Mouse (Mus musculus) forebrain, embryonic 11.5 days (tissue): ENCODE data around the gene Brip1. TPM values are rescaled to one million over a fixed set of nuclear protein-coding genes. Genes with fewer than 3 reads are reported as not detected.

Experiments used
- ATAC-seq: fragments of 200-750 bp; cut with Nextera tagmentation; replicated peaks from 2 replicates; pipeline ENCODE4 v1.8.0; 2017; ENCODE audit warnings: moderate TSS enrichment; ENCODE audit not compliant: low FRiP score
- DNase-seq: peaks from one replicate; pipeline ENCODE4 v3.0.0-alpha.2; 2017; ENCODE audit warnings: low spot score
- H3K27ac ChIP-seq: fragments of 300-500 bp; sonication (generic); 2 replicates; pipeline ENCODE4 v1.5.1; 2014; ENCODE audit warnings: low read depth, low read length
- H3K27me3 ChIP-seq: fragments of 300-500 bp; sonication (generic); 2 replicates; pipeline ENCODE4 v1.6.1; 2014; ENCODE audit warnings: mild to moderate bottlenecking, low read length, mixed read lengths; ENCODE audit not compliant: control insufficient read depth, insufficient read depth
- H3K36me3 ChIP-seq: fragments of 300-500 bp; sonication (generic); 2 replicates; pipeline ENCODE4 v1.6.1; 2014; ENCODE audit warnings: mild to moderate bottlenecking, low read length, moderate library complexity, mixed read lengths; ENCODE audit not compliant: control insufficient read depth, insufficient read depth
- H3K4me1 ChIP-seq: fragments of 300-500 bp; sonication (generic); replicated peaks from 2 replicates; pipeline ENCODE4 v1.6.1; 2014; ENCODE audit warnings: low read length, mixed read lengths; ENCODE audit not compliant: control insufficient read depth, insufficient read depth
- H3K4me2 ChIP-seq: fragments of 300-500 bp; sonication (generic); 2 replicates; pipeline ENCODE4 v1.6.1; 2014; ENCODE audit warnings: low read depth, mild to moderate bottlenecking, low read length, moderate library complexity, mixed read lengths; ENCODE audit not compliant: severe bottlenecking
- H3K4me3 ChIP-seq: fragments of 300-500 bp; sonication (generic); 2 replicates; pipeline ENCODE4 v1.5.1; 2014; ENCODE audit warnings: low read depth, low read length
- H3K9ac ChIP-seq: fragments of 300-500 bp; sonication (generic); 2 replicates; pipeline ENCODE4 v1.6.1; 2014; ENCODE audit warnings: low read length
- H3K9me3 ChIP-seq: fragments of 300-500 bp; sonication (generic); 2 replicates; pipeline ENCODE4 v1.6.1; 2016; ENCODE audit warnings: low read length, mixed read lengths; ENCODE audit not compliant: control insufficient read depth
- WGBS: fragments of 180-500 bp; shearing (Covaris S2); extraction: QIAGEN DNeasy Blood & Tissue Kit; methylation state at CpG from one replicate; pipeline ENCODE4 v1.1.7; 2014; 5-methylcytosine and 5-hydroxymethylcytosine counted together
- polyA plus RNA-seq: library from polyadenylated mRNA; unstranded; fragments of >200 nt; fragmentation: Nextera tagmentation; extraction: Ambion mirVana; gene quantifications from 2 replicates; pipeline ENCODE4 v1.2.1, GENCODE M21; 2014

Brip1 gene
- polyA plus RNA-seq, 1 experiment from 2014 or later = 12.7 TPM

DNA sequence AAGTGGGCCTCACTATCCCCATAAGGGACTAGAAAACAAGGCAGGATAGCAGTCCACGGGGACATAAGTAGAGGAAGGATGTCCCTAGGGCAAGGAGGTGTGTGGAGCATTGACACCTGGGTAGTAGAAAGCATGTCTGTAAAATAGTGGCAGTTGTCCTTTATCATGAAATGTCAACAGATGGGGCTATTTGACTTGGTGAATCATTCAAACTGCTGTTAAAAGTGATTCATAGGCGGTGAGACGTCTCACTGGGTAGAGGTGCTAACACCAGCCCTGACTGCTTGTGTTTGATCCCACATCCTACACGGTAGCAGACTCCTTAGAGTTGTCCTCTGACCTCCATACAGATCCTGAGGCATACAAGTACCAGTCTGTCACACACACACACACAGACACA, 168.1 kb downstream of the Brip1 start:
- Histone ChIP-seq H3K36me3 (no peaks in the 10 kb centered on the region), H3K27me3 (no peaks in the 10 kb centered on the region), H3K4me2 (no peak overlapping the region), H3K9me3 (no peaks in the 10 kb centered on the region), H3K9ac (no peak overlapping the region), H3K4me1 (no peaks in the 10 kb centered on the region), H3K27ac (no peak overlapping the region), H3K4me3 (no peak overlapping the region)
- no peak for ATAC-seq
- 81% methylated on average over 4 of the region's 4 CpGs for WGBS
- DNase-seq = no peak

DNA sequence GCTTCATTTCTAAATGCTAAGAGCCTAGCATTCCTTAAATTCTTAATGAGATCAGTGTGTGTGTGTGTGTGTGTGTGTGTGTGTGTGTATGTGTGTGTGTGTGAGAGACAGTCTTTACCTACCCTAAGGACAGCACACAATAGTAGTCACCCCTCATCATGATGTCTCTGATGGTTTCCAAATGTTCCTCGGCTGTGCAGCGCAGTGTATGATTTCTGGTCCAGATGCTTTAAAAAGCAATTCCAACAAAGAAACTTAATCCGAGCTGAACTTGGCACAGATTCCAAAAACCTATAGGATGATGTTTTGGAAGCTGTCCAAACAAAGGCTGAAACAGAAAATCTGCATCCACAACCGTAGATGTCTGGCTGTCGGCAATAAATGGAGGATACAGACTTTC, 173.0 kb downstream of the Brip1 start:
- Histone ChIP-seq H3K4me2 (no peak overlapping the region), H3K36me3 (no peaks in the 10 kb centered on the region), H3K4me1 (0 out of 2 replicates have a peak, but pooled peaks cover 4% of the 10 kb centered on the region), H3K4me3 (no peak overlapping the region), H3K9me3 (no peaks in the 10 kb centered on the region), H3K27me3 (no peaks in the 10 kb centered on the region), H3K9ac (no peak overlapping the region), H3K27ac (no peak overlapping the region)
- ATAC-seq (no peak), DNase-seq (no peak)
- 61% methylated on average over 5 of the region's 5 CpGs for WGBS

DNA sequence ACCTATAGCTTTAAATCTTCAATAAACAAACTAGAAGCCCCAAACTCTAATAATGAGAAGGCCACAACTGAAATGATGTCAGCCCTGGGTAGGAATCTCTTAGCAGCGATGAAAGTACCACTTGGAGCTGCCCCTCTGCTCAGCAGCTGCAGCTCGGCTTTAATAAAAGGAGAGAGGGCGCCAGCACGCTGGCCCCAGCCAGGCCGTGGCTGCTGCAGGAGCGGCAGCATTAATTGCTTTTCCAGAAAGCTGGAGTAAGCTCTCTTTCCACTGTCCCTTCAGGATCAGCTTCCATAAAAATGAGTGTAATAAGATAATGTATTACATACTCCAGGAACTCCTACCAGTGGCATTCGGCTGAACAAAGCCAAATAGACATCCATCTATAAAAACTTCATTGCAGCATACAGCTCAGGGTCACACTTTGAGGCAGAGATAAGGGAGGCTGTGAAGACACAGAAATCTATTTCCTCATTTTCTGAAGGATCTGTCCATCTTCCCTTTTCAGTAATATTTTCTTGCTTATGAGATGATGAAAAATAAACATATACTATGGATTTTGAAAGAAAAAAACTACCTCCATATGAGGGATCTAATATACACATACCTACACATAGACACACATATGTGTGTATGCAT, 174.3 kb downstream of the Brip1 start:
- no peaks in the 10 kb centered on the region for H3K36me3 ChIP-seq
- ATAC-seq (no peak), DNase-seq (no peak)
- 16% methylated on average over 7 of the region's 7 CpGs for WGBS
- no peak overlapping the region for H3K4me2 ChIP-seq
- H3K27me3 ChIP-seq = no peaks in the 10 kb centered on the region
- no peak overlapping the region for H3K9ac ChIP-seq
- H3K27ac ChIP-seq = no peak overlapping the region
- no peaks in the 10 kb centered on the region for H3K9me3 ChIP-seq
- H3K4me1 ChIP-seq = 0 out of 2 replicates have a peak, but pooled peaks cover 4% of the 10 kb centered on the region
- H3K4me3 ChIP-seq = no peak overlapping the region

DNA sequence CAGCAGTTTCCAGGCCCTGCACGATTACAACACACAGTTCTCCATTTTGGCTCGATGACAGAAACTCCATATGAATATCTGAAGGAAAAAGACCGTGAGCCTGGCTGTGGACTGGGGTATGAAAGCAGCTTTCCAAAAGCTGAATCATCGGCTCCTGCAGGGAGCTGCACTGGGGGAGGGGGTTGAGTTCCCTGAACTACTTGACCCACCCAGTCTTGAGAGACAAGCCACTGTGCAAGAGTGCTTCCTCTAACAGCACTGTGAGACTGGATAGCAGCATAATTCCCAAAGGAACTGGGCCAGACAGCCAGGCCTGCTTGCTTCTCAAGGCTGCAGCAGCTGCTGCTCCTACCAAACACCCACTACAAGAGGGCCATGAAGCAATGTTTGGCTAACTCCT, 178.6 kb downstream of the Brip1 start:
- 85% methylated on average over 4 of the region's 4 CpGs for WGBS
- Histone ChIP-seq H3K27me3 (no peaks in the 10 kb centered on the region), H3K4me1 (0 out of 2 replicates have a peak, but pooled peaks cover 4% of the 10 kb centered on the region), H3K4me2 (no peak overlapping the region), H3K9ac (no peak overlapping the region), H3K27ac (no peak overlapping the region), H3K4me3 (no peak overlapping the region), H3K9me3 (no peaks in the 10 kb centered on the region), H3K36me3 (no peaks in the 10 kb centered on the region)
- ATAC-seq (no peak), DNase-seq (no peak)

DNA sequence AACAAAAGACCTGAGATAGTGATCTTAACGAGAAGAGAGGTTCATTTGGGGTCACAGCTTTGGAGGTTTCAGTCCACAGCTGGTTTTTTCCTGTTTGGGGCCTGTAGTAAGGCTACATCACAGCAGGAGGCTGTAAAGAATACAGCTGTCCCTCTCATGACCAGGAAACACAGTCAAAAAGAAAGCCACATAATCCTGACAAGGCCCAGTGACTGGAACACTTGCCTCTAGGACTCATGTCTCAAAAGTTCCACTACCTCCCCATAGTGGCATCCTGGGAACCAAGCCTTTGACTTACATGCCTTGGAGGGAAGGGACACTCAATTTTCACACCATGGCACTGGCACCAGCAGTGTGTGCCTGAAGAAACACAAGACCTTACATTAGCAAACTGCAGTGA, 181.0 kb downstream of the Brip1 start:
- no peak for ATAC-seq

DNA sequence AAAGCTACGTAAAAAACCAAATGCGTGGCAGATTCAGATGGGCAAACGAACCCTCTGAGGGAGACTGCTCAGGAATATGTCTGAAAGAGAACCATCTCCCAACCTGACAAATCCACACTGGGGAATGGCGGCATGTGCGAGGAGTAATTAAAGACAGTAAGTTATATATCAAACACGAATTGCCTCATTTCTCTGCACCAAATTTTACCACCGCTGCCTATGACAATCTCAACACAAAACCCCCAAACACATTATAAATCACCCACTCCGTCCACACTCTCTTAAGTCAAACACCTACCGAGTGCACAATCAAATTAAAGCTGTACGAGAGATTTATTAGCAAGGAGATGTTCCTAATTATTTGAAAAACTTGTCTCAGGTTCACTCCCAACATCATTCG, 184.8 kb downstream of the Brip1 start:
- no peak overlapping the region for H3K9ac ChIP-seq
- H3K4me2 ChIP-seq = no peak overlapping the region
- H3K4me3 ChIP-seq = no peak overlapping the region
- no peak overlapping the region for H3K27ac ChIP-seq
- H3K27me3 ChIP-seq = no peaks in the 10 kb centered on the region
- ATAC-seq = no peak
- no peaks in the 10 kb centered on the region for H3K36me3 ChIP-seq
- no peaks in the 10 kb centered on the region for H3K9me3 ChIP-seq
- H3K4me1 ChIP-seq = no peaks in the 10 kb centered on the region
- 85% methylated on average over 11 of the region's 11 CpGs for WGBS
- no peak for DNase-seq

More for the DNA sequence above, 181.0 kb downstream of the Brip1 start:
- Histone ChIP-seq H3K9me3 (no peaks in the 10 kb centered on the region), H3K4me1 (no peaks in the 10 kb centered on the region), H3K4me3 (no peak overlapping the region), H3K27ac (no peak overlapping the region), H3K27me3 (no peaks in the 10 kb centered on the region), H3K4me2 (no peak overlapping the region), H3K9ac (no peak overlapping the region), H3K36me3 (no peaks in the 10 kb centered on the region)
- WGBS = 48% methylated on average over 1 of the region's 1 CpGs
- no peak for DNase-seq

DNA sequence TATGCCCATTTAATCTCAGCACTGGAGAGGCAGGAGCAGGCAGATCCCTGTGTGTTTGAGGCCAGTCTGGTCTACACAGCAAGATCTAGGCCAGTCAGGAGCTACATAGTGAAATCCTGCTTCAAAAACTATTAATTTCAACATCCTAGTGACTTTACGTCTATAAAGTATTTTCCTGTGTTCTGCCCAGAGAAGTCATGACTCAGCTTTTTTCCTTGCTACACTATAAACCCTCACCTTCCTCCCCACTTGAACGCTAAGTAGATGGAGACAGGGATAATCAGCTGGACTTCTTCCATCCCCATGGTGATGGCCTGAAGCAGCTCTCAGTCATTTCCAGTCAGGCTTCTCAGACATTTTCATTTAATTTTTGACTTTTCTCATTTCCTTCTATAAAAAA, 187.9 kb downstream of the Brip1 start:
- Histone ChIP-seq H3K27me3 (no peaks in the 10 kb centered on the region), H3K9me3 (no peaks in the 10 kb centered on the region), H3K4me3 (no peak overlapping the region), H3K36me3 (no peaks in the 10 kb centered on the region), H3K4me1 (no peaks in the 10 kb centered on the region), H3K9ac (no peak overlapping the region), H3K4me2 (no peak overlapping the region), H3K27ac (no peak overlapping the region)
- 78% methylated on average over 2 of the region's 2 CpGs for WGBS
- ATAC-seq = no peak
- DNase-seq = no peak

DNA sequence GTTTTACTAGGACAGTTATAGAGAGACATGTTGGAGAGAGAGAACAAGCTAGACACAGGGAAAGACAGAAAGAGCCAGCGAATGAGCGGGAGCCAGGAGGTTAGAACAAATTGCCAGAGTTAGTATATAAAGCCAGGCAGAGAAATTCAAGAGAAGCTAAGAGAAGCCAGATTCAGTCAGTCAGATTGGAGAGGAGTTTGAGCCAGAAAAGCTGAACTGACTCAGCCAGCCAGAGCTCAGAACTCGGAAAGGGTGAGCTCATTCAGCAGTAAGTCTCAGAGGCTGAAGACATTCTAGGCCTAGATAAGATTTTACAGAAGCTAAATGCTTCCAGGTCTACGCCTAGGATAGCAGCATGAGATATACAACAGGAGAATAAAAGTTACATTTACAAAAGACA, 190.5 kb downstream of the Brip1 start:
- WGBS = 84% methylated on average over 4 of the region's 4 CpGs
- no peaks in the 10 kb centered on the region for H3K27me3 ChIP-seq
- no peak overlapping the region for H3K4me2 ChIP-seq
- H3K4me1 ChIP-seq = no peaks in the 10 kb centered on the region
- no peak overlapping the region for H3K9ac ChIP-seq
- H3K27ac ChIP-seq = no peak overlapping the region
- no peak for ATAC-seq
- no peaks in the 10 kb centered on the region for H3K36me3 ChIP-seq
- no peak for DNase-seq
- H3K4me3 ChIP-seq = no peak overlapping the region
- no peaks in the 10 kb centered on the region for H3K9me3 ChIP-seq

DNA sequence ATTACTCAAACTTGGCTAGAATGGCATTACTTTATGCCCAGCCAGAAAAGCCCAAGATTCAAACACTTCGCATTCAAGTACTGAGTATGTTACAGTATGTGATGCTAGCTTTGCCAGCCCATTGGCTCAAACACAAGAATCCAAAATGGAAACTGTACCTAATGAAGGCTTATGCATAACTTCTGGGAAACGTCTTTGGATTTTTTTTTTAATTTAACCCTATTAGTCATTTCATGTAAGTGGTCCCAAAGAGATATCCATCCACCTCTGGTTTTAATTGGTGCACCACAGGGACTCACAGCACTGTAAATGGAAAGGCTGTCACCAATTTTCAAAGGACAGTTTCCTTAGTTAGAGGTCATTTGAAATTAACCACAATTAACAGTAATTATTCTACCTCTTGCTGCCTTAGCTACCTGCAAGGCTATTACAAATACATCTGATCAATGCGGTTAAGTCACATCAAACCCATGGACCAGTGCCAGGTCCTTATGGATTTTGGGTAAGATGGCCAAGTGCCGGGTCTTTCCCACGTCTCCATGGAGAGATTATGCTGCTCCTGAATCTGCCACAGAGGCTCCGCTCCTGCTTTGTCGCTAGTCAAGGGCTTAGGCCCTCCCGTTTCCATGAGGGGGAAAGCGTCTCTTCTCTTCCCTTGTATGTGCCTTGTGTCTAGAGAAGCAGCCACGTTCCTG, 192.6 kb downstream of the Brip1 start:
- Histone ChIP-seq H3K4me2 (no peak overlapping the region), H3K9me3 (no peaks in the 10 kb centered on the region), H3K36me3 (no peaks in the 10 kb centered on the region), H3K9ac (no peak overlapping the region), H3K27me3 (no peaks in the 10 kb centered on the region), H3K27ac (no peak overlapping the region), H3K4me1 (no peaks in the 10 kb centered on the region), H3K4me3 (no peak overlapping the region)
- no peak for DNase-seq
- WGBS = 75% methylated on average over 10 of the region's 10 CpGs
- no peak for ATAC-seq
